Mouse (Mus musculus) liver, embryonic 15.5 days (tissue): ENCODE data around the gene Pde9a. TPM values are rescaled to one million over a fixed set of nuclear protein-coding genes. Genes with fewer than 3 reads are reported as not detected.

Source experiments
- ATAC-seq: fragments of 200-750 bp; cut with Nextera tagmentation; 2 replicates; pipeline ENCODE4 v1.8.0; 2017; ENCODE audit warnings: moderate number of reproducible peaks, mild to moderate bottlenecking, moderate library complexity; ENCODE audit not compliant: insufficient read depth
- H3K27ac ChIP-seq: fragments of 300-500 bp; sonication (generic); replicated peaks from 2 replicates; pipeline ENCODE4 v1.5.1; 2015; ENCODE audit warnings: mild to moderate bottlenecking, inconsistent platforms
- H3K27me3 ChIP-seq: fragments of 300-500 bp; sonication (generic); 2 replicates; pipeline ENCODE4 v1.6.1; 2015; ENCODE audit warnings: mild to moderate bottlenecking, inconsistent platforms
- H3K36me3 ChIP-seq: fragments of 300-500 bp; sonication (generic); replicated peaks from 2 replicates; pipeline ENCODE4 v1.6.1; 2015; ENCODE audit warnings: moderate library complexity, mild to moderate bottlenecking, inconsistent platforms
- H3K4me1 ChIP-seq: fragments of 300-500 bp; sonication (generic); replicated peaks from 2 replicates; pipeline ENCODE4 v1.6.1; 2015; ENCODE audit warnings: inconsistent platforms
- H3K4me2 ChIP-seq: fragments of 300-500 bp; sonication (generic); 2 replicates; pipeline ENCODE4 v1.6.1; 2015; ENCODE audit warnings: moderate library complexity, mild to moderate bottlenecking, inconsistent platforms
- H3K4me3 ChIP-seq: fragments of 300-500 bp; sonication (generic); replicated peaks from 2 replicates; pipeline ENCODE4 v1.5.1; 2015; ENCODE audit warnings: mild to moderate bottlenecking, inconsistent platforms
- H3K9ac ChIP-seq: fragments of 300-500 bp; sonication (generic); 2 replicates; pipeline ENCODE4 v1.6.1; 2015; ENCODE audit warnings: moderate library complexity, mild to moderate bottlenecking, inconsistent platforms
- H3K9me3 ChIP-seq: fragments of 300-500 bp; sonication (generic); replicated peaks from 2 replicates; pipeline ENCODE4 v1.6.1; 2016; ENCODE audit warnings: inconsistent platforms
- WGBS: fragments of 180-500 bp; shearing (Covaris S2); methylation state at CpG from one replicate; pipeline ENCODE4 v1.1.7; 2015; ENCODE audit warnings: mixed read lengths; ENCODE audit not compliant: insufficient replicate concordance; 5-methylcytosine and 5-hydroxymethylcytosine counted together
- polyA plus RNA-seq: library from polyadenylated mRNA; unstranded; fragments of >200 nt; fragmentation: Nextera tagmentation; extraction: Ambion mirVana; gene quantifications from 2 replicates; pipeline ENCODE4 v1.2.1, GENCODE M21; 2015

The Pde9a gene
- polyA plus RNA-seq, 1 experiment from 2014 or later, result 3.2 TPM

DNA sequence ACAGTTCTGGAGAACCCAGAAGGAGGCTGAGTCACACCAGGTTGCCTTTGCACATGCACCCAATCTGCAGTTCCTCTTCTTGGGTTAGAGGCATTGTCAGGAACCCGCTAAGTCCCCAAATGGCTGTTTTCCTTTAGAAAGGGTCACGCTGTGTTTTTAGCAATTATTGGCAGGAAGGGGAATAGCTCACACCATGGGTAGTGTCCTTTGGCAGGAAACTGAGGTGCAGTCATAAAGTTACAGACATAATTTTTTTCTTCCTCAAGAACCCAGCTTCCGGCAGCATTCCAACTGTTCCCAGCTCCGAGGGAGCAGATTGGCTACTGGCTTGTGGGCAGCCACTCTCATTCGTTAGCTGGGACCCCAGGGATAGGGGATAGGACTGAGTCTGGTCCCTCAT is 61.8 kb downstream of the Pde9a start:
- no peak for ATAC-seq
- H3K4me2 ChIP-seq, result no peak overlapping the region
- no peak overlapping the region for H3K9ac ChIP-seq
- 35% methylated on average over 5 of the region's 5 CpGs for WGBS
- H3K27me3 ChIP-seq, result no peaks in the 10 kb centered on the region
- H3K27ac ChIP-seq, result no peak overlapping the region
- no peaks in the 10 kb centered on the region for H3K36me3 ChIP-seq
- no peak overlapping the region for H3K4me3 ChIP-seq
- H3K9me3 ChIP-seq, result no peaks in the 10 kb centered on the region
- peaks cover 7% of the 10 kb centered on the region for H3K4me1 ChIP-seq

DNA sequence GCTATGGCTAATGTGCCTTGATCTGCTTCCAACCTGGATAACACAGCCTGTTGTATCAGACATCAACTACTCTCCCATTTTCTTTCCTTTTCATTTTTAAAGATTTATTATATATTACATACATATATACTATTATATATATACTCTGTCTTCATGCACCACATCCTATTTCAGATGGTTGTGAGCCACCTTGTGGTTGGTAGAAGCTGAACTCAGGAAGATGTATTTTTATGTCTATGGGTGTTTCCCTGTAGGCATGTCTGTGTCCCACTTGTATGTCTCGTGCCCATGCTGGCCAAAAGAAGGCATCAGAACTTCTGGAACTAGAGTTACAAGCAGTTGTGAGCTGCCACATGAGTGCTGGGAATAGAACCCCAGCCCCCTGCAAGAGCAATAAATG is 62.5 kb downstream of the Pde9a start:
- H3K36me3 ChIP-seq, result no peaks in the 10 kb centered on the region
- 36% methylated on average over 1 of the region's 1 CpGs for WGBS
- no peak overlapping the region for H3K27ac ChIP-seq
- H3K9me3 ChIP-seq, result no peaks in the 10 kb centered on the region
- no peak for ATAC-seq
- no peak overlapping the region for H3K4me3 ChIP-seq
- no peak overlapping the region for H3K4me2 ChIP-seq
- no peaks in the 10 kb centered on the region for H3K27me3 ChIP-seq
- no peak overlapping the region for H3K9ac ChIP-seq
- H3K4me1 ChIP-seq, result peaks cover 7% of the 10 kb centered on the region

DNA sequence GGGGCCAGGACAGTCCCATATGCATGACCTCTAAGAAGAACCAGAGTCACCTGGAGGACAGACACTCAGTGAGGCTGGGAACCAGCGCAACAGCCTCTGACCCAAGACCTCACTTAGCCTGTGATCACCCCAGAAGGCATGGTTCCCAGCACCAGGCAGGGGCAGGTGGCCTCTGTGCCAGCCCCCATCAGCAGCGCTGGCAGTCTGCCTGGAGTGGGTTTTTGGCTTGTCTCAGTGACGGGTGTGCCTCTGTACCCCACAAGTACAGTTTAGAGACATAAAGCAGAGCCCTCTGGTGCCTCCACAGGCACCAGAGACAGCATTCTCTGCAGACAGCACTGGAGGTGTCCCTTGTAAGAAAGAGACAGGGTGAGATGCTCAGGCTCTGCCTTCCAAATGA is 64.2 kb downstream of the Pde9a start:
- Histone ChIP-seq H3K27me3 (no peaks in the 10 kb centered on the region), H3K27ac (no peak overlapping the region), H3K36me3 (no peaks in the 10 kb centered on the region), H3K4me1 (no peaks in the 10 kb centered on the region), H3K9me3 (no peaks in the 10 kb centered on the region), H3K4me2 (no peak overlapping the region), H3K4me3 (no peak overlapping the region), H3K9ac (no peak overlapping the region)
- no peak for ATAC-seq
- 56% methylated on average over 3 of the region's 3 CpGs for WGBS

DNA sequence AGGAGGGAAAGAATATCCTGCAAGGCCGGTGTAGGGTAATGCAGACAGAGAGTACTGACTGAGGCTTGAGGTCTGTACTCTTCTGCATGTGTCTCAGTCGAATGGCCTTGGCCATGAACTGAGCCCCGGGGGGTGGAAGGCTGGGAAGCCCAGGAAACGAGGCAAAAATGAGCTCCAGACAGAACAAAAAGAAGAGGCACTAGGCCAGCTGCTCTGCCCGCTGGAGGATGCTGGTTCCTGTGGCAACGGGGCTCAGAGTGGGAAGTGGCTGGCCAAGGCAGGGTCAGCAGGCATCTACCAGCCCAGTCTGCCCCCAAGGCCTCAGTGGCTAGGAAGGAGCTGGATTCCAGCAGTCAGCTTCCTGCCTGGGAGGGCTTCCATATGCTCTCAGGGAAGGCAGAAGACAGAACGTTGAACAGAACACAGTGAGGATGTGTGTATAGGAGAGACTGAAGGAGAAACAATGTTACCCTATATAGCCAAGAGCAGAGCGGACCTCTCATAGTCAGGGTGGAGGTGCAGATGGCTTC is 65.2 kb downstream of the Pde9a start:
- H3K4me3 ChIP-seq, result no peak overlapping the region
- H3K4me2 ChIP-seq, result no peak overlapping the region
- H3K27me3 ChIP-seq, result no peaks in the 10 kb centered on the region
- no peaks in the 10 kb centered on the region for H3K4me1 ChIP-seq
- H3K36me3 ChIP-seq, result no peaks in the 10 kb centered on the region
- H3K9me3 ChIP-seq, result no peaks in the 10 kb centered on the region
- H3K27ac ChIP-seq, result no peak overlapping the region
- ATAC-seq, result no peak
- WGBS, result 38% methylated on average over 8 of the region's 8 CpGs
- no peak overlapping the region for H3K9ac ChIP-seq

DNA sequence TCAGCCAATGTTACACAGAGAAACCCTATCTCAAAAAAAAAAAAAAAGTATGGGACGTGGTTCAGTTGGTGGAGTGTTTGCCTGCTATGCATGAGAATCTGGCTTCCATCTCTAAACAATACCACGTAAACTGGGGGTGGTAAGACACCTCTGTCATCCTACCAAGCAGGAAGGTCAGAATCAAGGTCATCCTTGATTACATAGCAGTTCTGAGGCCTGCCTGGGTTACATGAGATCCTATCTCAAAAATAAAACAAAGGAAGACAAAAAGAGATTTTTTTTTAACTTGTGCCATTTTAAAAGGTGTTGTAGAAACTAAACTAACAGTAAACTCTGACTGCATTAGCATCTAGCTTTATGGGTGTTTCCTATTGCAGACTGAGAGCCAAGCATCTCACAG is 66.8 kb downstream of the Pde9a start:
- no peaks in the 10 kb centered on the region for H3K27me3 ChIP-seq
- H3K9me3 ChIP-seq, result no peaks in the 10 kb centered on the region
- 53% methylated on average over 2 of the region's 2 CpGs for WGBS
- no peaks in the 10 kb centered on the region for H3K4me1 ChIP-seq
- H3K4me2 ChIP-seq, result no peak overlapping the region
- no peak overlapping the region for H3K4me3 ChIP-seq
- H3K9ac ChIP-seq, result no peak overlapping the region
- no peaks in the 10 kb centered on the region for H3K36me3 ChIP-seq
- no peak for ATAC-seq
- H3K27ac ChIP-seq, result no peak overlapping the region

DNA sequence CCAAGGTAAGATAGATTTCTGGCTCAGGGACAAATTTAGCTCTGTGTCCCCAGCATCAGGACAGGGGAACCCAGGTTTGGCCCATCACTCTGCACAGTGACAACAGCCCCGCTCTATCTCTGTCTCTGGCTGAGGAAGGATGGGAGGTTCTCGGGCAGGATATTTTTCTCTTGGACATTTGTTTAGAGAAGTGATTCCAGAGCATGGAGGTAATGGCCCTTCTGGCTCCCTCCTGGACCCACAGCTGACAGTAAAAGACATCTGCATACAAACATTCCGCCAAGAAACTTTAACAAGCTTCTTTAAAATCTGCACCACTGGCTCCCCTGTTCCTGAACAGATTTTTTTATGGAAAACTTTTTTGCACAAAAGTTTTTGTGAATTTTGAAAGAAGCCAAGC is 67.5 kb downstream of the Pde9a start:
- WGBS, result 57% methylated on average over 3 of the region's 3 CpGs
- Histone ChIP-seq H3K4me2 (no peak overlapping the region), H3K4me3 (no peak overlapping the region), H3K27me3 (no peaks in the 10 kb centered on the region), H3K4me1 (no peaks in the 10 kb centered on the region), H3K9ac (no peak overlapping the region), H3K36me3 (no peaks in the 10 kb centered on the region), H3K27ac (no peak overlapping the region), H3K9me3 (no peaks in the 10 kb centered on the region)
- ATAC-seq, result no peak

DNA sequence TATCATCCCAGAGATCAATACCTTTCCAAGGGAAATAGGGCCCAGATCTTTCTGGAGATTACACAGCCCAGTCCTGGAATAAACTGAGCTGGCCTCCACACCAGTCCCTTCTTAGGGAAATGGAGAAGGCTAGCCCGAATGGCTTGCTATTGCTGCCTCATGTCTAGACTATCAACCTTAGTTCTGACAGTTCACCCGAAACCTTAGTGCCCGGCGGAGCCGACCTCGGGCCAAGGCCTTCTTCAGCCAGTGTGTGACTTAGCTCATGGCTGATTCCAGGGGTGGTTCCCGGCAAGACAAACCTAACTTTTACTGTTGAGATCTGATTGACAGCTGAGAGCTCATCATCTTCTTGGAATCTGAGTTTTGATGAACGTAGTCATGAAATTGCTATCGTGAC is 68.0 kb downstream of the Pde9a start:
- H3K9me3 ChIP-seq, result no peaks in the 10 kb centered on the region
- no peaks in the 10 kb centered on the region for H3K36me3 ChIP-seq
- no peaks in the 10 kb centered on the region for H3K4me1 ChIP-seq
- no peaks in the 10 kb centered on the region for H3K27me3 ChIP-seq
- 67% methylated on average over 9 of the region's 9 CpGs for WGBS
- H3K4me3 ChIP-seq, result no peak overlapping the region
- no peak overlapping the region for H3K4me2 ChIP-seq
- H3K27ac ChIP-seq, result no peak overlapping the region
- no peak for ATAC-seq
- H3K9ac ChIP-seq, result no peak overlapping the region

DNA sequence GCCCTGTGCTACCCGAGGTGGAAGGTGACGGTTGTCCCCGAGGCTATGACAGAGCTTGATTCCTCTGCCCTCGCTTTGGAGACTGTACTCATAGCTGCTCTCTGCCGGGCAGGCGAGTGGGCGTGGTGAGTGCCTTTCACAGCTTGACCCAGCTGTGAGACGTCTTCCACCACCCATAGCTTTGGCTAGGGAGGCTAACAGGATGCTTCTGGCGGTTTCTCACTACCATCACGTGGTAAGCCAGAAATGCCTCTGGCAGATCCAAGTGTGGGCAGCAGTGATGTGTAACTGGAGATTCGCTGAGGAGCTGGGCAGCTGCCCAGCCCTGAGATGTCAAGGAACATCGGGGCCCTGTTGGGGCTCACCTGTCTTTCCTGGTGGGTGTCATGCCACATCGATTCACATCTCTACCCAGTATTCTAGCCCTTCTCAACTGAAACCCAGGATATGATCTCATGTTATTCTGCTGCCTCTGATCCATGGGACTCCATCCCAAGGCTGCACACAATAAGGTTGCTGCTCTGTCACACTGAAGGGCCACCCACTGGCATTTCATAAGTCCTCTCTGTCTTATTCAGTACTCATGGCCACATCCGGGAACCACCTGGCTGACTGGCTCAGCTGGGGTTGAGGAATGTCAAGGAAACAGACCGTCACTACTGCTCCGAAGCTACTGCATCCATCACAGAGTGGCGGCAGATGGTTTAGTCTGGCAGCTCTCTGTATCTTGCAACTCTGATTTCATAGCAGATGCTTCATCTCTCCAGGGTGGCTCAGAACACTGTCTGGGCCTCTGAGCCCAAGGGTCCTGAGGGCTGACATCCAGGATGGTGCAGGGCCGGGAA is 70.9 kb downstream of the Pde9a start:
- WGBS, result 65% methylated on average over 18 of the region's 18 CpGs
- no peaks in the 10 kb centered on the region for H3K27me3 ChIP-seq
- no peak overlapping the region for H3K27ac ChIP-seq
- H3K4me1 ChIP-seq, result no peaks in the 10 kb centered on the region
- H3K4me2 ChIP-seq, result no peak overlapping the region
- no peak overlapping the region for H3K4me3 ChIP-seq
- no peak overlapping the region for H3K9ac ChIP-seq
- no peaks in the 10 kb centered on the region for H3K9me3 ChIP-seq
- ATAC-seq, result no peak
- H3K36me3 ChIP-seq, result no peaks in the 10 kb centered on the region

DNA sequence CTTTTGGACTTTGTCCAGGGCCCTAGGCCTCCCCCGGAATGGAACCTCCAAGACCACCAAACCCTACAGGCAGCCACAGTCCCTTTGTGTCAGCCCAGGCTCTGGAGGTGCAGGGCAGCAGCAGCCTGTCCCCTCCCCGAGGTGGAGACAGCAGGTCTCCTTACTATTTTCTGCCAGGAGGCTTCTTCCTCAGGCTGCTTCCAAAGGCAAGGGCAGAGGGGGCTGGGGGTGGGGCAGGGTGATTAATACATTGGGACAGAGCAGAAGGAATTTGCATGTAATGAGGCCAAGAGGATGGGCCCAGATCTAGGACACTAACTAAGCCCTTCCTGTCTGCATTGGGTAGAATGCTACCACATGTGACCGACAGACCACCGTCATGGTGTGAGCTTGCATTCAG is 74.4 kb downstream of the Pde9a start:
- Histone ChIP-seq H3K36me3 (no peaks in the 10 kb centered on the region), H3K9ac (no peak overlapping the region), H3K4me3 (no peak overlapping the region), H3K9me3 (no peaks in the 10 kb centered on the region), H3K27ac (no peak overlapping the region), H3K4me1 (no peaks in the 10 kb centered on the region), H3K4me2 (no peak overlapping the region), H3K27me3 (no peaks in the 10 kb centered on the region)
- WGBS, result 67% methylated on average over 4 of the region's 4 CpGs
- ATAC-seq, result no peak

DNA sequence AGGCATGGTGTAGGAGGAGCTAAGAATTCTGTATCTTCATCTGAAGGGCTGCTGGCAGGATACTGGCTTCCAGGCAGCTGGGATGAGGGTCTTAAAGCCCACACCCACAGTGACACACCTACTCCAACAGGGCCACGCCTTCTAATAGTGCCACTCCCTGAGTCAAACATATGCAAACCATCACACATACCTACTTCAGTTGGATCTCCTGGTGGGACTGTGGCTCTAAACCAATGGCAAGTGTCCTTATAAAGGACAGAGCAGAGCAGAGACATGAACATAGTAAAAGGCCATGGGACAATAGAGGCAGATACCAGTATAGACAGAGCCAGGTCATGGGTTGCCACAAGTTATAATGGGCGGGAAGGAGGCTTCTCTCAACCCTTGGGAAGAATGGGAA is 76.5 kb downstream of the Pde9a start:
- H3K36me3 ChIP-seq, result no peaks in the 10 kb centered on the region
- no peaks in the 10 kb centered on the region for H3K9me3 ChIP-seq
- WGBS, result 54% methylated on average over 2 of the region's 2 CpGs
- no peak overlapping the region for H3K4me3 ChIP-seq
- no peak overlapping the region for H3K27ac ChIP-seq
- no peak overlapping the region for H3K4me2 ChIP-seq
- H3K9ac ChIP-seq, result no peak overlapping the region
- ATAC-seq, result no peak
- H3K4me1 ChIP-seq, result no peaks in the 10 kb centered on the region
- H3K27me3 ChIP-seq, result no peaks in the 10 kb centered on the region

DNA sequence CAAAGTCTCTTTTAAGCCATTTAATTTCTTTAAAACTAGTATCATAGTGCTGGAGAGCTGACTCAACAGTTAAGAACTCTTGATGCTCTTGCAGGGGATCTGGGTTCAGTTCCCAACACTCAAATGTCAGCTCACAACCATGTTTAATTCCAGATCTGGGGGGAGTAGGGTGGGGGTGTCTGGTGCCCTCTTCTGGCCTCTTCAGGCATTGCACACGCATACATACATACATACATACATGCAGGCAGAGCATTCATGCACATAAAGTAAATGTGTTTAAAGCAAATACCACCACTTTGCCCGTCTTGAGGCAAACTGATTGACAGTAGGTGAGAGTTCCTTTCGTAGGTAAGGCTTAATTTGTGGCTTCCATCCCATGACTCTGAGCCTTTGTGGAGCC is 80.8 kb downstream of the Pde9a start:
- WGBS, result 55% methylated on average over 3 of the region's 3 CpGs
- H3K4me2 ChIP-seq, result no peak overlapping the region
- H3K9me3 ChIP-seq, result no peaks in the 10 kb centered on the region
- no peaks in the 10 kb centered on the region for H3K4me1 ChIP-seq
- no peak for ATAC-seq
- no peaks in the 10 kb centered on the region for H3K36me3 ChIP-seq
- no peaks in the 10 kb centered on the region for H3K27me3 ChIP-seq
- no peak overlapping the region for H3K9ac ChIP-seq
- no peak overlapping the region for H3K27ac ChIP-seq
- H3K4me3 ChIP-seq, result no peak overlapping the region

DNA sequence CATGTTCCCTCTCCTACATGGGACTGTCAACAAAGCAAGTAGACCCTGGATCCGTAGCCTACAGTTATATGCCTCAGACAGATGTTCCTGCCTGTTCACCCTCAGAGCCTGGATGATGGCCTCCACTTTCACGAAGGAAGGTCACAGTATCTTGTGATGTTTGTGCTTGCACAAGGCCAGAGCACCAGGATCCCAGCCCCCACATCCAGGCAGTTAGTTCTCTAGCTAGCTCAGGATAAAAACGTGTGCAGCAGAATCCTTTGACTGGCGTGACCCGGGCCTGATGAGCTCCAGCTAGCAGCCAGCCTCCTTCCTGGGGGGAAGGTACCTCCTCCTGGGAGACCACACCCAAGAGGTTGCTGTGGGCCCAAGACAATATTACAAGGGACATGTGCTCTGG is 82.5 kb downstream of the Pde9a start:
- no peaks in the 10 kb centered on the region for H3K9me3 ChIP-seq
- ATAC-seq, result no peak
- WGBS, result 43% methylated on average over 5 of the region's 5 CpGs
- no peaks in the 10 kb centered on the region for H3K27me3 ChIP-seq
- no peak overlapping the region for H3K27ac ChIP-seq
- H3K9ac ChIP-seq, result no peak overlapping the region
- H3K4me1 ChIP-seq, result no peaks in the 10 kb centered on the region
- H3K4me2 ChIP-seq, result no peak overlapping the region
- H3K36me3 ChIP-seq, result no peaks in the 10 kb centered on the region
- H3K4me3 ChIP-seq, result no peak overlapping the region
